Mouse (Mus musculus) small intestine, adult 2 months (tissue): ENCODE data around the gene Hrh3.

Source experiments
- CTCF ChIP-seq: fragments of 200-500 bp; IDR thresholded peaks from 2 replicates; pipeline ENCODE4 v1.5.1; 2012; ENCODE audit warnings: low read depth, mild to moderate bottlenecking, control low read depth, inconsistent platforms, low read length, moderate library complexity, mixed read lengths; ENCODE audit not compliant: insufficient replicate concordance, insufficient read length; ENCODE audit errors: extremely low read depth
- POLR2A ChIP-seq: fragments of 200-500 bp; IDR thresholded peaks from 2 replicates; pipeline ENCODE4 v1.6.1; 2012; ENCODE audit warnings: low read depth, mild to moderate bottlenecking, control low read depth, inconsistent platforms, low read length, moderate library complexity

DNA sequence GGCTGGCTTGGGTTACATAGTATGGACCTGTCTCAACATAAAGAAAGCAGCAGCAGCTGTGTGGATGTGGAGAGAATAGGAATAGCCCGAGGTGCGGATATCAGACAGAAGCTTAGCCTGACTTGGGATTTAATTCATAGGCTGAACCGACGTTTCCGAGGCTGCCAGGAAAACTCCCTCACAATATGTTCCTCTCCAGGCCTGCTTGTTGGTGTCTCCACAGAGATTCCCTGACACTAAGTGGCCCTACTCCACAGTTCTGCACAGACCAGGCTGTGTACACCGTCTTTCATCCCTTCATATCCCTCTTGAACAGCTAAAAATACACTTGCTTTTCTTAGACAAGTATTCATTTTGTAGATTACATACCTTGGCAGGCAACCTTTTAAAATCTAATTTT lies 43.1 kb upstream of the Hrh3 start:
- TF ChIP-seq CTCF (no peak), POLR2A (no peak)
